Mouse (Mus musculus): ENCODE results near the gene Gm17651.

DNA sequence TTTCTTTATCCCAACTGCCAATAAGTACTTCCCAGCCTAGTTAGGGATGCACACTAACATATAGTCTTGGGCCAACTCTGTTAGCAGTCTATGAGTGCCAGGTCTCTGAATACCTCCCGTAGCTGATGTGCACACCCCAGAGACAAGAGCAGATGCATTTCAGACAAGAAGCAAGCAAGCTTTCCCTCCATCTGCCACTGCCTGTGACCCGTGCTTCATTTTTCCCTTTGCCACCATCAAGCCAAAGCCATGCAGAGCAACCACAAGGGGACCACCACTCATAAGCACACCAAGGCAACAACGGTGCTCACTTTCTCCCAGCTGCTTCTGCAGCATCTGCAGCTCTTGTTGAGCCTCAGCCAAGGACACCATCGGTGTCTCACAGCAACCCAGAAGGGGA, 32.1 kb upstream of the Gm17651 start:
- TF ChIP-seq CTCF (IDR thresholded peaks at IDR 0.05) (no peak), EP300 (IDR thresholded peaks at IDR 0.05) (no peak)
